Mouse (Mus musculus) ES-E14 (cell line): ENCODE data around the gene E2f4. TPM values are rescaled to one million over a fixed set of nuclear protein-coding genes. Genes with fewer than 3 reads are reported as not detected.

Experiments used
- DNase-seq: peaks from one replicate; pipeline ENCODE4 v3.0.0-alpha.2; 2013; ENCODE audit warnings: low read depth, low spot score
- H3K27ac ChIP-seq: 2 replicates; pipeline ENCODE4 v1.5.1; 2012; ENCODE audit warnings: low read depth, mild to moderate bottlenecking, low read length, moderate library complexity, mixed read lengths; ENCODE audit not compliant: poor library complexity, insufficient read depth, severe bottlenecking
- H3K36me3 ChIP-seq: 2 replicates; pipeline ENCODE4 v1.6.1; 2012; ENCODE audit warnings: mild to moderate bottlenecking, low read length, moderate library complexity, mixed read lengths; ENCODE audit not compliant: control insufficient read depth, poor library complexity, insufficient read depth, severe bottlenecking
- H3K4me1 ChIP-seq, 2 experiments: fragments of 150-350 bp in 1 of 2; sonication (generic) in 1 of 2; 2 replicates each; pipeline ENCODE4 v1.6.1; 2012; ENCODE audit warnings: low read length in 2 of 2, mild to moderate bottlenecking in 1 of 2, mixed read lengths in 1 of 2; ENCODE audit not compliant: control insufficient read depth in 2 of 2, insufficient read depth in 2 of 2, poor library complexity in 1 of 2
- H3K4me3 ChIP-seq, 2 experiments: fragments of 150-350 bp in 1 of 2; sonication (generic) in 1 of 2; 2 replicates each; pipeline ENCODE4 v1.5.1; 2012; ENCODE audit warnings: low read length in 2 of 2, low read depth in 1 of 2, mild to moderate bottlenecking in 1 of 2, mixed read lengths in 1 of 2; ENCODE audit not compliant: insufficient read depth in 1 of 2, poor library complexity in 1 of 2, severe bottlenecking in 1 of 2
- H3K9ac ChIP-seq: 2 replicates; pipeline ENCODE4 v1.6.1; 2012; ENCODE audit warnings: low read depth, mild to moderate bottlenecking, low read length, mixed read lengths; ENCODE audit not compliant: poor library complexity, insufficient read depth, severe bottlenecking
- H3K9me3 ChIP-seq: fragments of 150-350 bp; sonication (generic); 2 replicates; pipeline ENCODE4 v1.6.1; 2012; ENCODE audit warnings: low read depth, mild to moderate bottlenecking, low read length; ENCODE audit not compliant: control insufficient read depth, insufficient read depth
- CHD2 ChIP-seq: IDR thresholded peaks from 2 replicates; pipeline ENCODE4 v1.6.1; 2014; ENCODE audit warnings: mild to moderate bottlenecking, low read depth, low read length, inconsistent platforms
- HCFC1 ChIP-seq: IDR thresholded peaks from 2 replicates; pipeline ENCODE4 v1.6.1; 2012; ENCODE audit warnings: low read length, inconsistent platforms, borderline replicate concordance; ENCODE audit not compliant: insufficient read depth
- MAFK ChIP-seq: IDR thresholded peaks from 2 replicates; pipeline ENCODE4 v1.6.1; 2014; ENCODE audit warnings: mild to moderate bottlenecking, low read depth, low read length, inconsistent platforms; ENCODE audit not compliant: insufficient read depth
- ZC3H11A ChIP-seq: IDR thresholded peaks from 2 replicates; pipeline ENCODE4 v1.6.1; 2012; ENCODE audit warnings: low read depth, mild to moderate bottlenecking, inconsistent platforms, low read length, borderline replicate concordance
- ZNF384 ChIP-seq: IDR thresholded peaks from 2 replicates; pipeline ENCODE4 v1.6.1; 2012; ENCODE audit warnings: low read depth, low read length, inconsistent platforms
- in situ Hi-C, 2 experiments: fragments of 600-800 bp; cut with MboI; formaldehyde crosslinking; loops; one replicate each; pipeline ENCODE4 v1.15.1; 2025; ENCODE audit warnings: low sequenced_read_pairs in 2 of 2, inconsistent platforms in 1 of 2; ENCODE audit not compliant: unreplicated experiment in 2 of 2
- total RNA-seq: library from RNA; depleted of rRNA; stranded (reverse); fragments of 300-350 nt; gene quantifications from 2 replicates; pipeline ENCODE4 v1.2.3, GENCODE M21; 2012

E2f4 gene
- total RNA-seq, 1 experiment = 66.8 TPM

- Histone ChIP-seq H3K4me1 (peaks cover 2 to 28% of the 10 kb centered on the region in 2 experiments; a peak in 2 of 4 replicates), H3K4me3 (no peak overlapping the region), H3K36me3 (peaks cover 48% of the 10 kb centered on the region), H3K9ac (no peak overlapping the region), H3K27ac (no peak overlapping the region), H3K9me3 (no peaks in the 10 kb centered on the region)
- no peak for DNase-seq
- TF ChIP-seq CHD2 = no peak
- no peak for TF ChIP-seq MAFK
- in situ Hi-C loops = no loop called here
Measured at GRCm38 (mm10) chr8:105299962-105300361, 2.5 kb downstream of the E2f4 start.

- Histone ChIP-seq H3K4me1 (peaks cover 0 to 19% of the 10 kb centered on the region in 2 experiments; a peak in 2 of 4 replicates), H3K9me3 (no peaks in the 10 kb centered on the region), H3K4me3 (no peak overlapping the region), H3K9ac (no peak overlapping the region), H3K27ac (peak overlapping the region; percentile 27; the same call in 1 of the 2 replicates), H3K36me3 (peaks cover 60% of the 10 kb centered on the region)
- in situ Hi-C loops = no loop called here
- DNase-seq = no peak
- TF ChIP-seq ZC3H11A = no peak
- TF ChIP-seq ZNF384 = no peak
Measured at GRCm38 (mm10) chr8:105303396-105303795, 5.9 kb downstream of the E2f4 start.

DNA sequence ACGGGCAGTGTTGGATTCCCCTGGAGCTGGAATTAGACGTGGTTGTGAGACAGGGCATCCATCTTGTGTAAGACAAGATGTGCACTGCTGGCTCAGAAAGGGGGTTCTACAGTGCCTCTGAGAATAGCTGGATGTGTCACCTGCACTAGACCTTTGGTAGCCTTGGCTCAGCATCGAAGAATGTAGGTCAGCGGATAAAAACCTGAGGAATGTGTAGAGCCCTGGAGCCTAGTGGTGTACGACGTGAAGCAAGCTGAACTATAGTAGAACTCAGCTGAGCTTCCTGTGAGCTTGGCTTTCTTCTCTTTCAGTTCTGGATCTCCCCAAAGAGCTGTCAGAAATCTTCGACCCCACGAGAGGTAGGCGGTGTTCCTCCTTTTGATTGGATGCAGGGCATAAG lies 6.4 kb downstream of the E2f4 start:
- Histone ChIP-seq H3K27ac (peak overlapping the region; percentile 27; the same call in 1 of the 2 replicates), H3K4me1 (peaks cover 0 to 18% of the 10 kb centered on the region in 2 experiments; a peak in 2 of 4 replicates), H3K36me3 (peaks cover 62% of the 10 kb centered on the region), H3K9ac (no peak overlapping the region), H3K4me3 (no peak overlapping the region), H3K9me3 (no peaks in the 10 kb centered on the region)
- DNase-seq = no peak
- TF ChIP-seq MAFK = no peak
- TF ChIP-seq CHD2 = no peak
- no peak for TF ChIP-seq HCFC1
- TF ChIP-seq ZC3H11A = no peak
- no peak for TF ChIP-seq ZNF384
- in situ Hi-C loops = no loop called here

DNA sequence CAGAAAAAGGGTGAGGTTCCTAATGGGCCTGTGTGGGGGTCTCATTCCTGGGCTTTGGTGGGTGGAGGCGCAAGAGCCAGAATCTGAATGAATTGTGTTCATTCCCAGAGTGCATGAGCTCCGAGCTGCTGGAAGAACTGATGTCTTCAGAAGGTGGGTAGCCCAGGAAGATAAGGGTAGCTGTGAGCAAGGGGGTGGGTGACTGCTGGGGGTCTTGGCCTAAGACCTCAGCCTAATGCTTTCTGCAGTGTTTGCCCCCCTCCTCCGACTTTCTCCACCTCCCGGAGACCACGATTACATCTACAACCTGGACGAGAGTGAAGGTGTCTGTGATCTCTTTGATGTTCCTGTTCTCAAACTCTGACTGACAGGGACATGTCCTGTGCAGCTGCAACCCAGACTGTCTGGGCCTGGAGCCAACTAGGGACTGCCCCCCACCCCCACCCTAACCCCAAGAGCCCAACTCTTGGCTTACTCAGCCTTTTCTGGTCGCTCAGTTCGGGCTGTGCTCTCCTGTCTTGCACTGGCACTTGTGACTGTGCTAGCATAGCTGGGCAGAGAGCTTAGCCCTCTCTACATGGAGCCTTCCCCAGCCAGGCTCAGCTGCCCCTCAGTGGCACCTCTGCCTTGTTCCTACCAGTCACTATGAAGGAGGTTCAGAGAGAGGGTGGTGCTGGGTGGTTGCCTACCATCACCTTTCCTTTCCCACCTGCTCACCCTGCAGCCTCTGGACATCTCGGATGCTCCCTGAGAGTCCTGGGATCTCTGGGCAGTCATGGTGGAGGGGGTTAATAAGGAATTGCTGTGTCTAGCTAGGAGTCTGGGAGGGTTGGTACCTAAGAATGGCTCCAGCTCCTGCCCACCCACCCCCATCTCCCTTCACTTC lies 7.1 kb downstream of the E2f4 start:
- no peak overlapping the region for H3K4me3 ChIP-seq
- no peak for TF ChIP-seq HCFC1
- no peak for TF ChIP-seq MAFK
- no peak for TF ChIP-seq ZNF384
- no peak for TF ChIP-seq ZC3H11A
- no peak for TF ChIP-seq CHD2
- no peak for DNase-seq
- H3K9ac ChIP-seq = no peak overlapping the region
- peaks cover 0 to 18% of the 10 kb centered on the region in 2 experiments; a peak in 2 of 4 replicates for H3K4me1 ChIP-seq
- H3K27ac ChIP-seq = peak overlapping the region; percentile 47; the same call in 1 of the 2 replicates
- H3K9me3 ChIP-seq = no peaks in the 10 kb centered on the region
- H3K36me3 ChIP-seq = peaks cover 62% of the 10 kb centered on the region
- in situ Hi-C loops = no loop called here
